Mouse (Mus musculus) naive thymus-derived CD4-positive, alpha-beta T cell, adult 2 months (primary cell): ENCODE measurements around the gene Plcb1.

Experiments used
- DNase-seq: peaks from one replicate; pipeline ENCODE4 v3.0.0-alpha.2; 2011; ENCODE audit warnings: low read depth

Gene Plcb1

DNA sequence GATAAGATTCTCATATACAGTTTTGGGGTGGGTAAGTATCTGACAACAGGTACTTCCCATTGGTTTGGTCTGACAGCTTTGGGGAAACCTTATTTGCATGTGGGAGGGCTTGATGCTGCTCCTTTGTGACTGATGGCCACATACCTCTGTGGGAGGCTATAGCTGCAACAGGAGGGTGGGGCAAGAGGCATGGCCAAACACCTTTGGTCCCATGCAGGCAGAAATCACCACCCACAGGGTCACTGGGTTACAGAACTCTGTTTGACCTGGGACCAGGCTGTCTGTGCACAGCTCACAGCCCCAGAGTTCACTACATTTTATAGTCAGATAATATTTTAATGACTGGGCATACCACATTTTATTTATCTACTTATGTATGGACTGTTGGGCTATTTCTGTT is 281.6 kb downstream of the Plcb1 start:
- no peak for DNase-seq

DNA sequence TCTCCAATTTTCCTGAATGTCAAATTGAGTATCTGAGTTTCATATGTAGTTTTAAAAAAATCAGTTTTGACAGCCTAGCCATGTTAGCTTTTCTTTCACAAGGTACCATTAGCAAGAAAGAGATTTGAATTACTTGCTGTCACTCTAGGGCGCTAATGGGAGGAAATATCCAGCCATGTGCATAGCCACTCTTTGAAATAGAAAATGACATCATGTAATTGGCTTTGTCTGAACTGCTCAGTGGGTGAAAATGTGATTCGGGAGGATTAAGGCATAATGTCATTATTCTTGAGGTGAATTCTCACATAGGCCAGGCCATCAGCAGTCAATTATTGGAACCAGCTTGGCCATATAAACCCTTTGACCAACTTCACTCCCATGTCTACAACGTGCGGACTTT is 285.5 kb downstream of the Plcb1 start:
- DNase-seq, result no peak

GRCm38 (mm10) chr2:135072503-135072902 is 286.6 kb downstream of the Plcb1 start:
- DNase-seq, result no peak

DNA sequence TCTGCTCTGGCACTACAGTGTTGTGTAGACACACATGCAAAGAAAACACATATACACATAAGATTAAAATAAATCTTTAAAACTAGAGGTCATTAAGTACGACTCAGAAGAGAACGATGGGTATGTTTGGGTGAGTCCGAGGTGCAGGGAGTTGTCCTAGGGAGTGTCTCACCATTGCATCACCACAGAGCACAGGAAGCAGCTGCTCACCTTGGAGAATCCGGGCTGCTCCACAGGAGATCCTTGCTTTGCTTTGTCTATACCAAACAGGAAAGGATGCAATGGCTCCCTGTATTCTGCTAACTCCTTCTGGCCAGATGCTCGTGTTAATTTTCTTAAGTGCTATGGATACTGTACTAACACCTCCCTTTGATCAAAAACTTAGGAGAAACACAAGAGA is 287.1 kb downstream of the Plcb1 start:
- no peak for DNase-seq

GRCm38 (mm10) chr2:135075375-135075774 is 289.5 kb downstream of the Plcb1 start:
- no peak for DNase-seq

- no peak for DNase-seq
These were observed 306.8 kb downstream of the Plcb1 start for GRCm38 (mm10) chr2:135092588-135093162.

DNA sequence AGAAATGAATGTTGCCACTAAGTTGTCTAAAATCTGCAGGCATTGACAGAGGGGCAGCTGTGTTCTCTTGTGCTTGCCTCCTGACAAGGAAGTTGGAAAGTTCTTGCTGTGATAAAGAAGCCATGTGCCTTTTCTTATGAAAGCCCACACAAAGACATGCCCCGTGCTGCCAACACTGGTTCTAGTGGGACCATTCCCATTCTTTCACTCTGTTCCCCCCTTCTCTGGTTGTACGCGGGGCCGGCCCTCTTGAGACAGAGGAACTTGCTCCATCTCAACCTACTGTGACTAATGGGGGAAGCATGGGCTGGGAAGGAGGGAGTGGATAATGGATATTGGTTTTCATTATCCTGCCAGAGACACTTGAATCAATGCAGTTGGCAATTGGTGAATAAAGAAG is 315.4 kb downstream of the Plcb1 start:
- DNase-seq, result no peak

GRCm38 (mm10) chr2:135101943-135102342 is 316.1 kb downstream of the Plcb1 start:
- no peak for DNase-seq

DNA sequence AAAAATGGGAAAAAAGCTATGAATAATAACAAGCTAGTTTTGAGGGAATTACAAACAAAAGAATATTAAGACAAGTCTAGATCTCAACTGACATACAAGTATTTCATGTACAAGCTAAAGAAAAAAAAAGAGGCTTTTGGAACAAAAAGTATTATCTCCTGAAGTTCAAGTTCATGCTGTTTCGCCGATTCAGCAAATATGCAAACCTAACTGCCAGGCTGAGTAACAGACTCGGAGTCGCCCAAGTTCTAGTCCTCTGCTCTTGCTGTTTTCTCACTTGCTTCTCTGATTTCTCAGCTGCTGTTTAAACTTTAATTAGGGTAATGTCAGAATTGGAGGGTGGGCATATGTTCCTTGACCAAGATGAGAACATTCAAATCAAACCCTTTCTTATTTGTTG is 320.8 kb downstream of the Plcb1 start:
- no peak for DNase-seq

GRCm38 (mm10) chr2:135108607-135109006 is 322.7 kb downstream of the Plcb1 start:
- no peak for DNase-seq

GRCm38 (mm10) chr2:135114501-135115128 is 328.7 kb downstream of the Plcb1 start:
- DNase-seq, result no peak

DNA sequence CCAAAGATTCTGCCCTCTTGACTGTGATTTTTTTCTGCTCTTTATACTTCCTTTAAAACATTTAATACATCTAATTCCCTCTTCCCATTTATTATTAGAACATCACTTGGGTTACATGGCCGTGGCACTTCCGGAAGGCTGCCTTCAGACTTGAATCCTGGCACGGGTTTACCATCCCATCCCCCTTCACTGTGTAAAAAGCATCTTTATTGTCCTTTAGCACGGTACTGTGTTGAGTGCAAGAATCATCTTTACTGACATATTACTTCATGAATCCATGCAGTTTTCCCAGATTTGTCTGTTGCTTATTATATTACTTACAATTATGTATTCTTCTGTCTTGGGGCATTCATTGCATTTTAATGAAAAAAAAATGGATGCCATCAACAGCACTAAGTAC is 337.2 kb downstream of the Plcb1 start:
- no peak for DNase-seq

GRCm38 (mm10) chr2:135123695-135124343 is 338.0 kb downstream of the Plcb1 start:
- no peak for DNase-seq

- DNase-seq, result no peak
These were observed 354.7 kb downstream of the Plcb1 start for GRCm38 (mm10) chr2:135140576-135140975.

DNA sequence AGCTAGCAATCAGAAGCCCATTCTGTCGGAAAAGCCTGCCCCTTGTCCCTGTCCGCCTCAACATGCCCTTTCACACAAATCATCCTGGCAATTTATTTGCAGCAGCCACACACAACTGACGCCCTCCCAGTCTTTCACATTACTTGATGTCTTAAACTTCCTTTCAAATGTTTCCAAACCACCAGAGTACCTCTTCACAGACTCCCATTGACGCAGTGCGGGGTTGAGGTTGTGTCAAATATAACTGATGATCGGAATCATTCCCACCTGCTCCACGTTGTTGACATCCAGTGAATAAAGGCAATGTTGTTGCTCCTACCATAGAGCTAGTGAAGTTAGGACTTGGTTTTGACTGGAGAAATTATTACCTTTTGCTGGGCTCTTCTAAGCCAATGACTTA is 366.4 kb downstream of the Plcb1 start:
- no peak for DNase-seq

DNA sequence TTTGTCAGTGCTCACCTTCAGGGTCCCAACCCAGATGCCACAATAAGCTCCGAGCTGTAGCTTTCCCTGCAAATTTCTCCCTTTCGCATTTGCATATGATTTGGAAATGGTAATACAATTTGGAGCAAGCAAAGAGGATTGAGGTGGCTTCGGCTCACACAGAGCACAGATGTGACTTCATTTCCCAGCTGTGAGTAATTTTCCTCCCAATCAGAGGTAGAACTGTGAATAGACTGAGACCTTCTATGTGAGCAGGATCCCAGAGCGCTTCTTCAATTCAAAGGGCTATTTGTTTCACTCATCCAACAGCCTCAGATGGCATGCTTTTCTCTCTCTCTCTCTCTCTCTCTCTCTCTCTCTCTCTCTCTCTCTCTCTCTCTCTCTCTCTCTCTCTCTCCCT is 367.4 kb downstream of the Plcb1 start:
- DNase-seq, result no peak

GRCm38 (mm10) chr2:135156055-135156454 is 370.2 kb downstream of the Plcb1 start:
- DNase-seq, result no peak

DNA sequence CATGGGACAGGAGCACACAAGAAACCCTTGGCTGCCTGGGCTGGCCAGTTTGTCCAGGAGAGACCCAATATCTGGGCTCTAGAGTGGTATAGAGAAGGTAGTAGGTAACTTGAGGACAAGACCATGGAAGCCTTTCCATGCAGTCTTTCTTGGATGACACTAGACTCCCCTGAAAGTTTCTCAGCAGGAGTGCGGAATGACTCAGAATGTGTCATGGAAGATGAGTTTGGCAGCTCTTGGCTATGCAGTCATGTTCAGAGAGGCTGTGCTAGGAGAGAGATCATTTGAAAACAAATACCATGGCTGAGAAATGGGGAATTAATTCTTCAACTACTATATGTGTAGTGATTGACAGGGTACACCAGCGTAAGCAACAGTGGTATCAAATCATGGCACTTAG is 372.1 kb downstream of the Plcb1 start:
- no peak for DNase-seq

DNA sequence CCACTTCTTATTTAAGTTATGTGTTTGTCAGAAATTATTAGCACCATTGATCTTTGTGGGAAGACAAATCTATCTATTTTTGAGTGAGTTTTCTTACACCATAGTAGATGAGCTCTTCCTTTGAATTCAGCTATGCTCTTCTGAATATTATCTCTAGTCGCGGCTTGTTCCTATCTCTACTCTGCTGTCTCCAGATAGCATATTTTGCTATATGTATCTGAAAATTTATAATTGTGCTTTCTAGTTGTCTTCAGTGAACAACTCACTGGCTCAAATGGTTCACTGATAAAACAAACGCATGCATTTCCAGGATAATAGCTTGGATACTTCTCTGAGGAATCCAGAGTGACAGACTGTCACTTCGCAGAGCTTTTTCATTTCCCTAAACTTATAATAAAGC is 375.8 kb downstream of the Plcb1 start:
- DNase-seq, result no peak

DNA sequence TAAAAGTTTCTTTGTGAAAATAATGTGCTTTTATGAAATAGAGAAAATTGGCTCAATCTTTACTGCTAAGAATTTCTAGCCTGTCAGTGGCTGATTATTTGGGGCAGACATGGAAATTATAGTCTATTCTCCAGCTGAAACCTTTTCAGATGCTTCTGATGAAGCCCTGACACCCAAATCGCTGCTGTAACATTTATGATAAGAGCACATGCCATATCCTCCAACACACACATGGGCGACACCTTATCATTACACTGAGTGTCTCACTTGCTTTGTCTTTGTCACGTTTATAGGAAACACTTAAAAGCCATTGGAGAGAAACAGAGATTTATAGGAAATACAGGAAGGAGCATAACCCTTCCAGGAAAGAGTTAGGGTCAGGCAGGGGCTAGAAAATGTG is 379.6 kb downstream of the Plcb1 start:
- no peak for DNase-seq

DNA sequence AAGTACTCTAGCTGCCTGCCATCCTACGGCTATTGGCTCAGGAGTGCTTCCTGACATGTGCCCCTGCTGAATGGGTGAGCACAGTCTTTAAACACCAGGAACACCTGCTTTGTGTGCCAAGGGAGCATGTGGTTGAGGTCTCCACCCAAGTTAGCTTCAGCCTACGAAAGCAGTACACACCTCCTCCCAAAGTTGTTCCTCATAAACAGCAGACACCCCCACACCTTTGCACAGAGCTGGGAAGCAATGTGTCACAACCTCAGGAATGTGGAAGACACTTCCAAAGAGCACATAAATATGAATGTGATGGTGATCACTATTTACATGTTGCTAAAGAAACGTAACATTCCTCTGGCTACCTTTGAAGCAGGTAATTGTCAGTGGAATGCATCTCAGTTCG is 389.7 kb downstream of the Plcb1 start:
- no peak for DNase-seq

- DNase-seq, result no peak
These were observed 401.8 kb downstream of the Plcb1 start for GRCm38 (mm10) chr2:135187659-135188058.

- no peak for DNase-seq
These were observed 415.0 kb downstream of the Plcb1 start for GRCm38 (mm10) chr2:135200830-135201229.

- no peak for DNase-seq
These were observed 416.5 kb downstream of the Plcb1 start for GRCm38 (mm10) chr2:135202390-135202789.
